In genomic region chr5:118513005-118513404, GRCm38 (mm10) we compare ENCODE assay signal across 13 mouse cellular contexts. TPM values are rescaled to one million over a fixed set of nuclear protein-coding genes. Genes with fewer than 3 reads are reported as not detected.
DNase-seq lines count a peak whose midpoint lies in the region; ATAC-seq and TF ChIP-seq lines count a peak whose summit lies in the region.
"Had no signal": no experiment of that assay in that cellular context is flagged by ENCODE, and none has a peak within 500 bp of the region (broad histone marks: within the 10 kb centered on the region; RNA-seq: fewer than 3 reads in every experiment).

No protein-coding gene starts in this region.

- 63% methylated on average over 1 of the region's 1 CpGs for WGBS in embryonic facial prominence, embryonic 13.5 days
- WGBS in embryonic facial prominence, embryonic 10.5 days: 66% methylated on average over 1 of the region's 1 CpGs
- 71% methylated on average over 1 of the region's 1 CpGs for WGBS in intestine, embryonic 14.5 days
- 64% methylated on average over 1 of the region's 1 CpGs for WGBS in intestine, embryonic 15.5 days
- WGBS in midbrain, embryonic 15.5 days: 83% methylated on average over 1 of the region's 1 CpGs
- WGBS in midbrain, postnatal 0 days: 69% methylated on average over 1 of the region's 1 CpGs
- WGBS in stomach, embryonic 16.5 days: 51% methylated on average over 1 of the region's 1 CpGs

- no peak for TF ChIP-seq CTCF in midbrain, postnatal 0 days (IDR thresholded peaks at IDR 0.05)

- no peak overlapping the region for H3K9ac ChIP-seq in embryonic facial prominence, embryonic 13.5 days
- no peak overlapping the region for H3K9ac ChIP-seq in intestine, embryonic 14.5 days (ENCODE audit: low read length)
- H3K9ac ChIP-seq in intestine, embryonic 15.5 days: no peak overlapping the region
- H3K9ac ChIP-seq in midbrain, embryonic 15.5 days: no peak overlapping the region
- H3K9ac ChIP-seq in midbrain, postnatal 0 days (replicated peaks; ENCODE audit: low read length, poor library complexity, severe bottlenecking): no peak overlapping the region
- H3K9ac ChIP-seq in stomach, embryonic 16.5 days (ENCODE audit: low read length): no peak overlapping the region

- H3K4me2 ChIP-seq in embryonic facial prominence, embryonic 13.5 days: 0 out of 2 replicates have a peak overlapping the region, but pooled peaks have one; percentile 66
- peak overlapping the region; percentile 61; the same call in 1 of the 2 replicates for H3K4me2 ChIP-seq in intestine, embryonic 14.5 days (ENCODE audit: low read length)
- no peak overlapping the region for H3K4me2 ChIP-seq in intestine, embryonic 15.5 days (replicated peaks)
- H3K4me2 ChIP-seq in midbrain, embryonic 15.5 days: peak overlapping the region; percentile 54; the same call in 1 of the 2 replicates
- H3K4me2 ChIP-seq in midbrain, postnatal 0 days (ENCODE audit: low read depth, low read length, poor library complexity, severe bottlenecking): no peak overlapping the region
- peak overlapping the region; percentile 60; the same call in 1 of the 2 replicates for H3K4me2 ChIP-seq in stomach, embryonic 16.5 days (ENCODE audit: low read depth, low read length)

- H3K9me3 ChIP-seq in embryonic facial prominence, embryonic 13.5 days: no peaks in the 10 kb centered on the region
- no peaks in the 10 kb centered on the region for H3K9me3 ChIP-seq in embryonic facial prominence, embryonic 10.5 days
- no peaks in the 10 kb centered on the region for H3K9me3 ChIP-seq in intestine, embryonic 14.5 days (ENCODE audit: control insufficient read depth, low read length)
- H3K9me3 ChIP-seq in intestine, embryonic 15.5 days: no peaks in the 10 kb centered on the region
- no peaks in the 10 kb centered on the region for H3K9me3 ChIP-seq in midbrain, embryonic 15.5 days
- no peaks in the 10 kb centered on the region for H3K9me3 ChIP-seq in midbrain, postnatal 0 days (ENCODE audit: low read length)
- H3K9me3 ChIP-seq in stomach, embryonic 16.5 days (replicated peaks; ENCODE audit: control insufficient read depth, low read length): no peaks in the 10 kb centered on the region

- ATAC-seq in embryonic facial prominence, embryonic 13.5 days (ENCODE audit: insufficient number of reproducible peaks, insufficient read depth, low FRiP score, low TSS enrichment, low read depth): no peak
- ATAC-seq in intestine, embryonic 14.5 days (replicated peaks; ENCODE audit: low FRiP score, low TSS enrichment, low read depth): no peak
- ATAC-seq in intestine, embryonic 15.5 days: no peak
- no peak for ATAC-seq in midbrain, embryonic 15.5 days (replicated peaks)
- no peak for ATAC-seq in midbrain, postnatal 0 days (ENCODE audit: low FRiP score)
- no peak for ATAC-seq in stomach, embryonic 16.5 days (ENCODE audit: insufficient read depth, low FRiP score)

- H3K27me3 ChIP-seq in embryonic facial prominence, embryonic 13.5 days: no peaks in the 10 kb centered on the region
- peaks cover 44% of the 10 kb centered on the region for H3K27me3 ChIP-seq in embryonic facial prominence, embryonic 10.5 days (replicated peaks; ENCODE audit: low read depth, poor library complexity, severe bottlenecking)
- no peaks in the 10 kb centered on the region for H3K27me3 ChIP-seq in intestine, embryonic 14.5 days (replicated peaks; ENCODE audit: control insufficient read depth, insufficient read depth, low read length)
- no peaks in the 10 kb centered on the region for H3K27me3 ChIP-seq in intestine, embryonic 15.5 days (replicated peaks)
- peaks cover 23% of the 10 kb centered on the region for H3K27me3 ChIP-seq in midbrain, embryonic 15.5 days (replicated peaks)
- H3K27me3 ChIP-seq in midbrain, postnatal 0 days (ENCODE audit: insufficient read depth, low read length): peaks cover 11% of the 10 kb centered on the region; the same call in 1 of the 2 replicates
- H3K27me3 ChIP-seq in stomach, embryonic 16.5 days (ENCODE audit: control insufficient read depth, insufficient read depth, low read length): 0 out of 2 replicates have a peak, but pooled peaks cover 2% of the 10 kb centered on the region

- peak overlapping the region; percentile 94; the same call in 1 of the 2 replicates for H3K27ac ChIP-seq in embryonic facial prominence, embryonic 13.5 days
- no peak overlapping the region for H3K27ac ChIP-seq in embryonic facial prominence, embryonic 10.5 days (replicated peaks)
- no peak overlapping the region for H3K27ac ChIP-seq in intestine, embryonic 14.5 days (ENCODE audit: low read depth)
- no peak overlapping the region for H3K27ac ChIP-seq in intestine, embryonic 15.5 days
- H3K27ac ChIP-seq in midbrain, embryonic 15.5 days: no peak overlapping the region
- no peak overlapping the region for H3K27ac ChIP-seq in midbrain, postnatal 0 days (ENCODE audit: low read depth, low read length)
- no peak overlapping the region for H3K27ac ChIP-seq in stomach, embryonic 16.5 days (ENCODE audit: low read length)

- no peaks in the 10 kb centered on the region for H3K36me3 ChIP-seq in embryonic facial prominence, embryonic 13.5 days
- H3K36me3 ChIP-seq in embryonic facial prominence, embryonic 10.5 days (replicated peaks): no peaks in the 10 kb centered on the region
- no peaks in the 10 kb centered on the region for H3K36me3 ChIP-seq in intestine, embryonic 14.5 days (ENCODE audit: control insufficient read depth, insufficient read depth, low read length)
- no peaks in the 10 kb centered on the region for H3K36me3 ChIP-seq in intestine, embryonic 15.5 days
- H3K36me3 ChIP-seq in midbrain, embryonic 15.5 days (replicated peaks): no peaks in the 10 kb centered on the region
- H3K36me3 ChIP-seq in midbrain, postnatal 0 days (ENCODE audit: insufficient read depth, low read length): no peaks in the 10 kb centered on the region
- H3K36me3 ChIP-seq in stomach, embryonic 16.5 days (ENCODE audit: control insufficient read depth, insufficient read depth, low read length): no peaks in the 10 kb centered on the region

- DNase-seq in embryonic facial prominence, embryonic 10.5 days (ENCODE audit: low spot score): no peak
- no peak for DNase-seq in intestine, embryonic 14.5 days (ENCODE audit: low spot score)
- DNase-seq in midbrain, postnatal 0 days (ENCODE audit: low spot score): no peak
- no peak for DNase-seq in left cerebral cortex, adult 9 months (ENCODE audit: low spot score in 2 of 2)
- DNase-seq: cerebellum, postnatal 14 days; kidney, postnatal 14 days; midbrain, embryonic 14.5 days; retina, postnatal 1 day; spleen, adult 18-20 months had no signal

- H3K4me3 ChIP-seq in embryonic facial prominence, embryonic 13.5 days: no peak overlapping the region
- no peak overlapping the region for H3K4me3 ChIP-seq in embryonic facial prominence, embryonic 10.5 days
- H3K4me3 ChIP-seq in intestine, embryonic 14.5 days (ENCODE audit: low read depth, low read length): no peak overlapping the region
- H3K4me3 ChIP-seq in intestine, embryonic 15.5 days (replicated peaks): no peak overlapping the region
- no peak overlapping the region for H3K4me3 ChIP-seq in midbrain, embryonic 15.5 days
- H3K4me3 ChIP-seq in midbrain, postnatal 0 days (ENCODE audit: low read depth, low read length): no peak overlapping the region
- H3K4me3 ChIP-seq in stomach, embryonic 16.5 days (replicated peaks; ENCODE audit: low read length): no peak overlapping the region

- H3K4me1 ChIP-seq in embryonic facial prominence, embryonic 13.5 days: peaks cover 52% of the 10 kb centered on the region
- peaks cover 69% of the 10 kb centered on the region for H3K4me1 ChIP-seq in embryonic facial prominence, embryonic 10.5 days
- H3K4me1 ChIP-seq in intestine, embryonic 14.5 days (replicated peaks; ENCODE audit: control insufficient read depth, insufficient read depth, low read length): peaks cover 35% of the 10 kb centered on the region
- H3K4me1 ChIP-seq in intestine, embryonic 15.5 days (replicated peaks): peaks cover 30% of the 10 kb centered on the region
- peaks cover 21% of the 10 kb centered on the region for H3K4me1 ChIP-seq in midbrain, embryonic 15.5 days
- H3K4me1 ChIP-seq in midbrain, postnatal 0 days (ENCODE audit: insufficient read depth, low read length): no peaks in the 10 kb centered on the region
- peaks cover 32% of the 10 kb centered on the region for H3K4me1 ChIP-seq in stomach, embryonic 16.5 days (ENCODE audit: control insufficient read depth, insufficient read depth, low read length)

RNA-seq across cellular contexts. Expression of gene Med13l, which starts 47.5 kb away (rescaled TPM):
- 16.6 and 19.4 TPM in 2 replicates for polyA plus RNA-seq in embryonic facial prominence, embryonic 13.5 days (2015; fragmentation: Nextera tagmentation; extraction: Ambion mirVana)
- polyA plus RNA-seq in embryonic facial prominence, embryonic 10.5 days (2016; fragmentation: Nextera tagmentation; extraction: Ambion mirVana): 11.5 and 11.6 TPM in 2 replicates
- 14.4 and 14.9 TPM in 2 replicates for polyA plus RNA-seq in intestine, embryonic 14.5 days (2014; fragmentation: Nextera tagmentation; extraction: Ambion mirVana)
- 9.7 and 10.0 TPM in 2 replicates for polyA plus RNA-seq in intestine, embryonic 15.5 days (2015; fragmentation: Nextera tagmentation; extraction: Ambion mirVana)
- polyA plus RNA-seq in midbrain, embryonic 15.5 days (2015; fragmentation: Nextera tagmentation; extraction: Ambion mirVana): 17.3 and 17.9 TPM in 2 replicates
- total RNA-seq in midbrain, postnatal 0 days (2014; rRNA removed): 29.5 and 30.7 TPM in 2 replicates
- 8.5 and 10.5 TPM in 2 replicates for polyA plus RNA-seq in midbrain, postnatal 0 days (2015; fragmentation: Nextera tagmentation; extraction: Ambion mirVana)
- polyA plus RNA-seq in stomach, embryonic 16.5 days (2015; fragmentation: Nextera tagmentation; extraction: Ambion mirVana): 9.9 and 10.4 TPM in 2 replicates

Comparison
In these comparisons a context has a peak if more than half of its experiments do, and no peak if none do; other contexts are left out.
1. H3K4me2 ChIP-seq: peak in embryonic facial prominence, embryonic 13.5 days (single experiment), intestine, embryonic 14.5 days (single experiment), midbrain, embryonic 15.5 days (single experiment) and stomach, embryonic 16.5 days (single experiment); none in intestine, embryonic 15.5 days (single experiment) and midbrain, postnatal 0 days (single experiment).